Mouse (Mus musculus) lung, postnatal 4 days (tissue): ENCODE results near the gene Ets1.

ENCODE experiments used
- DNase-seq, 2 experiments: peaks; one replicate each; pipeline ENCODE4 v3.0.0; 2021

Gene Ets1

DNA sequence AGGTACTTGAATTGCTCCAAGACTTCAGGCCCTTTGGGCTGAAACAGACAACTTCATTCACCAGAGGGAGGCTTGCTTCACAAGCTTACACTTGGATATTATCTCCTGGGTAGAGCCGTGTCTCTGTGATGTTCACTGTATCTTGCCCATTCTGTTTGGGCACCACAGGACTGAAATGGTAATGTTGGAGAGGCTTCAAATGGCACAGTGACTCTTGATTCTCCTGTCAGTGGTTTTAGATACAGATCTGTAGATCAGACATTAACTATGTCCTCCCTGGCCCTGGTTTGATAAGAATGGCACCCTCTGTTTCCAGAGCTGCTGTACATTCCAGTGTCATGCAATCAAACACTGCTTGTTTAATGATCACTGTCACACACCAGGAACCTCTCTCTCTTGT lies 77.1 kb downstream of the Ets1 start:
- DNase-seq, result no peak

- no peak for DNase-seq
These were observed 77.8 kb downstream of the Ets1 start for GRCm38 (mm10) chr9:32713790-32714189.

- no peak for DNase-seq
These were observed 78.5 kb downstream of the Ets1 start for GRCm38 (mm10) chr9:32714487-32714886.

- peak; percentile 66 to 73 for DNase-seq
These were observed 79.9 kb downstream of the Ets1 start for GRCm38 (mm10) chr9:32715806-32716466.

- DNase-seq, result peak in 1 of 2 experiments; percentile 52
These were observed 81.4 kb downstream of the Ets1 start for GRCm38 (mm10) chr9:32717268-32717920.

DNA sequence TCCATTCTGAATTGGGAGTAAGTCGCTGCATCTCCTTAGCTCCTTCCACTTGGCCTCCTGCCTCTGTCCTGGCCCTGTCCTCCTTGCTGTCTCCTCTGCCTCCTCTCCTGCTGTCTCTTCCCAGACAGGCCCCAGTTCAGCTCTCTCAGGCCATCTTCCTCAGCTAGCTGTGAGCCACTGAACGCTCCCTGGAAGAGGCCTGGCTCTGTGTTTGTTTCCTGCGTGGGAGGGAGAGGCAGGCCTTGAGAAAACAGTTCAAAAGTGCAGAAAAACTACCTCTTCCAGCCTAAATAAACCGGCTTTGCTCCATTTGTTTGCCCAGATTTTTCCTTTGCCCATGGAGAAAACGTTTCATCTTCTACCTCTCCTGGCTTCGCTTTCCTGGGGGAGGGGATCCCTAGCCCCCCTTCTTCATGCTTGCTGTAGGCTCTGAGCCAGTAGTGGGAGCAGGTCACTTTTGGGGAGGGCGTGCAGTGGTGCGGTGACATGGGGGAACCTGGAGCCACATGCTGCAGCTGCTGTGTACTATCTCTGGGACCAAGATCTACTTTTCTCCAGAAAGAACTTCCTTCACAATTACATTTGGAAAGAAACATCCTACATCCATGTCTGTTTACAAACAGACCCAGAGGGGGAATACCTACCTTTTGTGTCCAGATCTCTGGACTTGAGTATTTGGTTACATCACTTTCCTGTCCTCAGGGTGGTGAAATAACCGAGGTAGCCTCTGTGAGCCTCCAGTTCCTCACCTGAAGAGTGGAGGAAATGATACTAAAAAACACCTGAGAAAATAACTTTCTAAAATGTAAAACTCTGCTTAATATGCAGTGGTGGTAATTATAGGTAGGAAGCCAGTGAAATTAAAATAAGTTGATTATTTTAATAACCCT lies 82.2 kb downstream of the Ets1 start:
- DNase-seq, result peak in 1 of 2 experiments; percentile 47

GRCm38 (mm10) chr9:32718868-32719267 lies 82.8 kb downstream of the Ets1 start:
- no peak for DNase-seq

- no peak for DNase-seq
These were observed 83.9 kb downstream of the Ets1 start for GRCm38 (mm10) chr9:32719941-32720263.

- DNase-seq, result no peak
These were observed 84.4 kb downstream of the Ets1 start for GRCm38 (mm10) chr9:32720264-32721031.

GRCm38 (mm10) chr9:32721081-32721480 lies 85.1 kb downstream of the Ets1 start:
- no peak for DNase-seq

DNA sequence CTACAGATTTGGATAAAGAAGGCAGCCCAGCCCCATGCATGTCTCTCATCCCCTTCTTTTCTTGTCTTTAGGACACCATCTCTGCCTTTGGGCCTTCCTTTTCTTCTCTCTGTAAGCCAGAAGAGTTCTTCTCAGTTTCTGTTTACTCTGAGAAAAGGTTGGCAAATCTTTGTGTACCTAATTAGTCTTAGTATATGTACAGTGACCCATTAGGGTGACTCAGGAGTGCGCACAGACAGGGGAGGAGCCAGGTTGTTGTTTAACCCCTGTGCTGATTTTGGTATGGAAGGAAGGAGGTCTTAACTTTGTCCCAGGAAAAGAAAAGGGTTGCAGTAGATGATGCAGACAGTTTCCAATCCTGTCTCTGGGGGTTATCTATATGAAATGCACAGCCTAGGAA lies 86.2 kb downstream of the Ets1 start:
- DNase-seq, result no peak

GRCm38 (mm10) chr9:32722969-32723368 lies 86.9 kb downstream of the Ets1 start:
- DNase-seq, result no peak

- no peak for DNase-seq
These were observed 88.3 kb downstream of the Ets1 start for GRCm38 (mm10) chr9:32724131-32724825.

DNA sequence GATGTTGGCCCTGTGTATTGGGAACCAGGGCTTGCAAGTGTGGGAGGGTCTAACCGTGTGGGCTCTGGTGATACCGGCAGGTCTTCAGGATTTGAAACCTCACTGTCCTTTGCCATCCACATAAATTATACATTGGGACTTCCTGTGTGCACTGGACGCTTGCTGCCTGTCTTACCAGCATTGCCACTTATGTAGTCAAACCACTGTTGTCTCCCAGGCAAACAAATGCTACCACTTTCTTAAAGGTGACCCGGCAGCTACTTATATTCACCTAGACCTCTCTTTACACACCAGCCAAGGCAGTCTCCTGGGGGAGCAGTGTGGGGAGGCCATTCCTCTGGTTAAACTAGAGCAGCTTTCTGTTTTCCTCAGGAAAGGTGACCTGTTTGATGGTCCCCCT lies 89.9 kb downstream of the Ets1 start:
- DNase-seq, result no peak

DNA sequence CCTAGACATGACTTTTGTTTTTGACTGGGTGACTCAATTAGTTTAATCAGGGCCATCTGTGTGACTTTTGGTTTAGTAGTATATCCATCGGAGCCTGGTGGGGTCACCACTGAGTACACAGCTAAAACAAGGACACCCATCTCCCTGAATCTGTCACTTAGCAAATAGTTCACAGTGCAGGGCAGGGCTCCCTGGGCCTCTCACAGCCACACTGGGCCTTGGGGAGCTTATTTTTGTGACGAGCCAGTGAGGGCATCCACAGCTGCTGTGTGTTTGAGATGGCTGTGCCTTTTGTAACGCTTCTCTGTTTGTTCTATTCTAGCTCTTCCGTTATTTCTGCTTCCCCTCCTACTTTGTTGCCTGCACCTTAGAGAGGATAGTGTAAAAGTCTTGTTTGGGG lies 90.6 kb downstream of the Ets1 start:
- no peak for DNase-seq

DNA sequence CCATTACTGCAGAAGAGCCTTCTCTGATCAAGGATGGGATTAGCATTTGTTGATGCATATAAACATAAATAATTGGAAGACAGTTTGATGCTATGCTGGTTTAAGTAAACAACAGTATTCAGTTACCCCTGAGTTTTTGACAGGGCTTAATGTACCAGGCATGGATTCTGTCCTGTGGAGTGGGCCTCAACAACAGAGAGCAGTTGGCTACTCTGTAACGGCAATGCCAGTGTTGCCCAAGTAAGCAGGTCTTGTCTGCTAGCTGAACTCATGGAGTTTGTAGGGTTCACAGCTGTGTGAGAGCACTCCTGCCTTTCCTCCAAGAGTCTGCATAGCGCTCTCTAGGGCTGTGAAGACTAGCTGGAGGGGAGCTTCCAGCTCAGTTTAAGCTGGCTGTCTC lies 91.0 kb downstream of the Ets1 start:
- no peak for DNase-seq

GRCm38 (mm10) chr9:32728306-32728705 lies 92.3 kb downstream of the Ets1 start:
- no peak for DNase-seq

DNA sequence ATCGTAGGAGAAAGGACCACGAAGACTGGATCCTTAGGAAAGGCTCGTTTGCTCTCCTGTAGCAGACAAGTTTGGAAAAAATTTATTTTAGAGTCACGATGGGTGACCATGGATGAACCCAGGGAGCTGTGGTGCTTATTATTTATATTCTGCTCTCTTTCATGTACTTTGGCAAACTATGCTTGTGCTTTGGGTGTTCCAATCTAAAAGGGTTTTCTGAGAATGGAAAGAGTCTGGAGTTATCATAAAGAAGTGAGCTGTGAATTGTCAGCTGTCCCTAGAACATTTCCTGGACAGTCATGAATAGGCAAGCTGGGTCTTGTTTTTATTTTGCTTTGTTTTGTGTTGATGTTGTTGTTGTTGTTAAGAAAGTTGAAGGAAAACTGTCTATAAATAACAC lies 92.8 kb downstream of the Ets1 start:
- DNase-seq, result no peak

GRCm38 (mm10) chr9:32729207-32729606 lies 93.2 kb downstream of the Ets1 start:
- no peak for DNase-seq

- DNase-seq, result no peak
These were observed 94.1 kb downstream of the Ets1 start for GRCm38 (mm10) chr9:32730001-32730655.

GRCm38 (mm10) chr9:32730656-32731590 lies 94.9 kb downstream of the Ets1 start:
- DNase-seq, result no peak
